In genomic region chr16:58475544-58476154, GRCm38 (mm10) we compare ENCODE assay signal across 15 mouse cellular contexts. TPM values are rescaled to one million over a fixed set of nuclear protein-coding genes. Genes with fewer than 3 reads are reported as not detected.
DNase-seq lines count a peak whose midpoint lies in the region; ATAC-seq and TF ChIP-seq lines count a peak whose summit lies in the region.
"Had no signal": no experiment of that assay in that cellular context is flagged by ENCODE, and none has a peak within 500 bp of the region (broad histone marks: within the 10 kb centered on the region; RNA-seq: fewer than 3 reads in every experiment).

No protein-coding gene starts in this region.

- H3K4me2 ChIP-seq in intestine, embryonic 16.5 days (ENCODE audit: low read depth, low read length): no peak overlapping the region
- H3K4me2 ChIP-seq in intestine, embryonic 15.5 days (replicated peaks): no peak overlapping the region
- H3K4me2 ChIP-seq: heart, embryonic 11.5 days; hindbrain, embryonic 12.5 days; midbrain, embryonic 11.5 days; neural tube, embryonic 12.5 days had no signal

- TF ChIP-seq CTCF in left cerebral cortex, adult 2 months (IDR thresholded peaks at IDR 0.05): no peak

- H3K9ac ChIP-seq in intestine, embryonic 16.5 days (ENCODE audit: low read depth, low read length): no peak overlapping the region
- H3K9ac ChIP-seq in intestine, embryonic 15.5 days: no peak overlapping the region
- no peak overlapping the region for H3K9ac ChIP-seq in ES-E14 (ENCODE audit: insufficient read depth, low read depth, low read length, poor library complexity, severe bottlenecking)
- H3K9ac ChIP-seq: hindbrain, embryonic 12.5 days; liver, postnatal 0 days; neural tube, embryonic 12.5 days had no signal

- 0 out of 2 replicates have a peak, but pooled peaks have one; percentile 27 for ATAC-seq in intestine, embryonic 16.5 days
- ATAC-seq in intestine, embryonic 15.5 days: no peak; the same call in 1 of the 2 replicates

- intact Hi-C loops in left cerebral cortex, adult 2 months (cut with DNase I): no loop called here
- intact Hi-C loops in left cerebral cortex, postnatal 14 days (cut with DNase I): no loop called here

- H3K27me3 ChIP-seq in intestine, embryonic 16.5 days (replicated peaks; ENCODE audit: control insufficient read depth, insufficient read depth, low read length): no peaks in the 10 kb centered on the region
- H3K27me3 ChIP-seq in intestine, embryonic 15.5 days (replicated peaks): no peaks in the 10 kb centered on the region
- H3K27me3 ChIP-seq in midbrain, embryonic 10.5 days (ENCODE audit: low read depth, poor library complexity, severe bottlenecking): no peaks in the 10 kb centered on the region
- H3K27me3 ChIP-seq: hindbrain, embryonic 12.5 days; neural tube, embryonic 12.5 days had no signal

- in situ Hi-C loops in ES-E14 (cut with MboI; ENCODE audit: low sequenced_read_pairs in 2 of 2, unreplicated experiment in 2 of 2): no loop called here

- no peak for DNase-seq in left cerebral cortex, adult 2 months (ENCODE audit: extremely low spot score in 1 of 2, low spot score in 2 of 2)
- no peak for DNase-seq in left cerebral cortex, postnatal 14 days (ENCODE audit: low spot score in 2 of 2)
- DNase-seq in ES-E14 (ENCODE audit: low read depth, low spot score): no peak
- DNase-seq in midbrain, embryonic 10.5 days (ENCODE audit: low spot score): no peak
- DNase-seq: cerebellum, postnatal 25 days; liver, postnatal 0 days; right cerebral cortex, postnatal 14 days; thymus, postnatal 36 days had no signal

- H3K9me3 ChIP-seq in intestine, embryonic 16.5 days (ENCODE audit: control insufficient read depth, low read length): no peaks in the 10 kb centered on the region
- no peaks in the 10 kb centered on the region for H3K9me3 ChIP-seq in intestine, embryonic 15.5 days
- no peaks in the 10 kb centered on the region for H3K9me3 ChIP-seq in ES-E14 (ENCODE audit: control insufficient read depth, insufficient read depth, low read depth, low read length)
- peaks cover 12% of the 10 kb centered on the region for H3K9me3 ChIP-seq in midbrain, embryonic 10.5 days (replicated peaks)

- H3K36me3 ChIP-seq in intestine, embryonic 16.5 days (ENCODE audit: control insufficient read depth, insufficient read depth, low read length): 0 out of 2 replicates have a peak, but pooled peaks cover 2% of the 10 kb centered on the region
- peaks cover 10% of the 10 kb centered on the region; the same call in 1 of the 2 replicates for H3K36me3 ChIP-seq in intestine, embryonic 15.5 days
- H3K36me3 ChIP-seq in ES-E14 (ENCODE audit: control insufficient read depth, insufficient read depth, low read length, poor library complexity, severe bottlenecking): no peaks in the 10 kb centered on the region
- H3K36me3 ChIP-seq in midbrain, embryonic 10.5 days: peaks cover 49% of the 10 kb centered on the region

- WGBS in intestine, embryonic 16.5 days: 71% methylated on average over 3 of the region's 3 CpGs
- WGBS in intestine, embryonic 15.5 days: 79% methylated on average over 3 of the region's 3 CpGs
- 86% methylated on average over 3 of the region's 3 CpGs for WGBS in midbrain, embryonic 10.5 days

- H3K4me3 ChIP-seq in intestine, embryonic 16.5 days (ENCODE audit: low read length): no peak overlapping the region
- no peak overlapping the region for H3K4me3 ChIP-seq in intestine, embryonic 15.5 days (replicated peaks)
- H3K4me3 ChIP-seq in left cerebral cortex, adult 2 months: no peak overlapping the region
- H3K4me3 ChIP-seq in ES-E14 (ENCODE audit: insufficient read depth in 1 of 2, low read depth in 1 of 2, low read length in 2 of 2, poor library complexity in 1 of 2, severe bottlenecking in 1 of 2): no peak overlapping the region
- H3K4me3 ChIP-seq in brown adipose tissue, adult 24 weeks (ENCODE audit: insufficient read depth, low read depth, low read length): no peak overlapping the region
- H3K4me3 ChIP-seq in midbrain, embryonic 10.5 days: no peak overlapping the region
- H3K4me3 ChIP-seq: hindbrain, embryonic 12.5 days; neural tube, embryonic 12.5 days had no signal

- no peaks in the 10 kb centered on the region for H3K4me1 ChIP-seq in intestine, embryonic 16.5 days (ENCODE audit: control insufficient read depth, insufficient read depth, low read length)
- peaks cover 5% of the 10 kb centered on the region; the same call in 1 of the 2 replicates for H3K4me1 ChIP-seq in intestine, embryonic 15.5 days (replicated peaks)
- H3K4me1 ChIP-seq in ES-E14 (ENCODE audit: control insufficient read depth in 2 of 2, insufficient read depth in 2 of 2, low read length in 2 of 2, poor library complexity in 1 of 2): no peaks in the 10 kb centered on the region
- peaks cover 4% of the 10 kb centered on the region; the same call in 1 of the 2 replicates for H3K4me1 ChIP-seq in brown adipose tissue, adult 24 weeks (ENCODE audit: control insufficient read depth, insufficient read depth, insufficient read length, low read length)
- no peaks in the 10 kb centered on the region for H3K4me1 ChIP-seq in midbrain, embryonic 10.5 days
- H3K4me1 ChIP-seq: hindbrain, embryonic 12.5 days; neural tube, embryonic 12.5 days had no signal

- H3K27ac ChIP-seq in intestine, embryonic 16.5 days (ENCODE audit: low read length): no peak overlapping the region
- no peak overlapping the region for H3K27ac ChIP-seq in intestine, embryonic 15.5 days
- H3K27ac ChIP-seq in left cerebral cortex, adult 2 months: peak overlapping the region; percentile 34; the same call in 1 of the 2 replicates
- no peak overlapping the region for H3K27ac ChIP-seq in ES-E14 (ENCODE audit: insufficient read depth, low read depth, low read length, poor library complexity, severe bottlenecking)
- H3K27ac ChIP-seq in brown adipose tissue, adult 24 weeks (replicated peaks; ENCODE audit: low read depth, low read length): peak overlapping the region; percentile 38; the same call in 1 of the 2 replicates
- no peak overlapping the region for H3K27ac ChIP-seq in midbrain, embryonic 10.5 days (replicated peaks)
- H3K27ac ChIP-seq: hindbrain, embryonic 12.5 days; neural tube, embryonic 12.5 days had no signal

TF ChIP-seq in ES-E14, 5 proteins besides CTCF, POLR2A, EP300 and RAD21:
- TF ChIP-seq MAFK (IDR thresholded peaks at IDR 0.05; ENCODE audit: insufficient read depth, low read depth, low read length) (0 out of 2 replicates have a peak, but pooled peaks have one; percentile 8), ZNF384 (IDR thresholded peaks at IDR 0.05; ENCODE audit: low read depth, low read length) (no peak)

RNA-seq across cellular contexts. Expression of gene St3gal6, which starts 48.4 kb away (rescaled TPM):
- 22.5 and 23.5 TPM in 2 replicates for polyA plus RNA-seq in intestine, embryonic 16.5 days (2015; fragmentation: Nextera tagmentation; extraction: Ambion mirVana)
- polyA plus RNA-seq in intestine, embryonic 15.5 days (2015; fragmentation: Nextera tagmentation; extraction: Ambion mirVana): 18.9 and 19.3 TPM in 2 replicates
- 10 to 100 TPM; 21.2 to 22.6 TPM for total RNA-seq in left cerebral cortex, adult 2 months (2021)
- total RNA-seq in left cerebral cortex, postnatal 14 days (2021): 10 to 100 TPM; 25.1 to 27.2 TPM
- 0.90 and 2.2 TPM in 2 replicates for total RNA-seq in ES-E14 (2012; rRNA removed)
- polyA plus RNA-seq in brown adipose tissue, adult 24 weeks (2012; ENCODE audit: insufficient read depth, insufficient read length, missing spikeins): 39.7 and 40.3 TPM in 2 replicates
- 9.3 and 12.5 TPM in 2 replicates for polyA plus RNA-seq in midbrain, embryonic 10.5 days (2016; fragmentation: Nextera tagmentation; extraction: Ambion mirVana)

Comparison
In these comparisons a context has a peak if more than half of its experiments do, and no peak if none do; other contexts are left out.
1. H3K27ac ChIP-seq: peak in left cerebral cortex, adult 2 months (single experiment) and brown adipose tissue, adult 24 weeks (single experiment); none in intestine, embryonic 16.5 days (single experiment), intestine, embryonic 15.5 days (single experiment), ES-E14 (single experiment) and midbrain, embryonic 10.5 days (single experiment).